Comparison of ENCODE assay signal across 8 mouse cellular contexts in genomic region chr19:6067724-6068415, GRCm38 (mm10). TPM values are rescaled to one million over a fixed set of nuclear protein-coding genes. Genes with fewer than 3 reads are reported as not detected.
DNase-seq lines count a peak whose midpoint lies in the region; ATAC-seq and TF ChIP-seq lines count a peak whose summit lies in the region.

TSS of gene Tm7sf2 (minus strand) at chr19:6068373.

- ATAC-seq in forebrain, embryonic 15.5 days (replicated peaks), result peak; percentile 91
- ATAC-seq in neural tube, embryonic 15.5 days (ENCODE audit: low FRiP score), result peak; percentile 90

- H3K27ac ChIP-seq in ES-E14 (ENCODE audit: insufficient read depth, low read depth, low read length, poor library complexity, severe bottlenecking), result peak within 1 kb of the TSS; percentile 28; the same call in 1 of the 2 replicates
- H3K27ac ChIP-seq in forebrain, embryonic 15.5 days (replicated peaks), result peak within 1 kb of the TSS; percentile 89
- peak within 1 kb of the TSS; percentile 93 for H3K27ac ChIP-seq in neural tube, embryonic 15.5 days (replicated peaks)

- peak; percentile 89 for DNase-seq in ES-E14 (ENCODE audit: low read depth, low spot score)
- peak; percentile 78 for DNase-seq in cerebellum, adult 11 months
- peak; percentile 89 to 90 for DNase-seq in heart, postnatal 14 days
- DNase-seq in layer of hippocampus, adult 11-12 months (ENCODE audit: low spot score), result peak; percentile 87
- DNase-seq in lung, adult 18-20 months, result peak; percentile 93 to 95
- peak; percentile 82 to 84 for DNase-seq in thymus, adult 18-20 months

- H3K4me2 ChIP-seq in forebrain, embryonic 15.5 days (replicated peaks), result peak within 1 kb of the TSS; percentile 97
- H3K4me2 ChIP-seq in neural tube, embryonic 15.5 days, result peak within 1 kb of the TSS; percentile 97

- H3K27me3 ChIP-seq in forebrain, embryonic 15.5 days, result no peaks in the 10 kb centered on the region
- no peaks in the 10 kb centered on the region for H3K27me3 ChIP-seq in neural tube, embryonic 15.5 days (replicated peaks)

- in situ Hi-C loops in ES-E14 (cut with MboI; ENCODE audit: low sequenced_read_pairs in 2 of 2, unreplicated experiment in 2 of 2), result no loop called here

- H3K9me3 ChIP-seq in ES-E14 (ENCODE audit: control insufficient read depth, insufficient read depth, low read depth, low read length), result no peaks in the 10 kb centered on the region
- H3K9me3 ChIP-seq in forebrain, embryonic 15.5 days, result no peaks in the 10 kb centered on the region
- no peaks in the 10 kb centered on the region for H3K9me3 ChIP-seq in neural tube, embryonic 15.5 days (replicated peaks)

- peaks cover 0 to 11% of the 10 kb centered on the region in 2 experiments; a peak in 1 of 4 replicates for H3K4me1 ChIP-seq in ES-E14 (ENCODE audit: control insufficient read depth in 2 of 2, insufficient read depth in 2 of 2, low read length in 2 of 2, poor library complexity in 1 of 2)
- H3K4me1 ChIP-seq in forebrain, embryonic 15.5 days, result peaks cover 30% of the 10 kb centered on the region
- H3K4me1 ChIP-seq in neural tube, embryonic 15.5 days, result peaks cover 44% of the 10 kb centered on the region

- WGBS in forebrain, embryonic 15.5 days, result 8% methylated on average over 33 of the region's 33 CpGs
- WGBS in neural tube, embryonic 15.5 days, result 6% methylated on average over 33 of the region's 33 CpGs

- intact Hi-C loops in heart, postnatal 14 days (cut with DNase I), result loop anchor here (10.0 kb wide), 1 partner anchor 267 kb away; the partner anchor contains the start of gene Men1

- H3K36me3 ChIP-seq in ES-E14 (ENCODE audit: control insufficient read depth, insufficient read depth, low read length, poor library complexity, severe bottlenecking), result peaks cover 3% of the 10 kb centered on the region; the same call in 1 of the 2 replicates
- peaks cover 29% of the 10 kb centered on the region for H3K36me3 ChIP-seq in forebrain, embryonic 15.5 days
- H3K36me3 ChIP-seq in neural tube, embryonic 15.5 days, result peaks cover 26% of the 10 kb centered on the region

- H3K9ac ChIP-seq in ES-E14 (ENCODE audit: insufficient read depth, low read depth, low read length, poor library complexity, severe bottlenecking), result peak within 1 kb of the TSS; percentile 73
- H3K9ac ChIP-seq in forebrain, embryonic 15.5 days (replicated peaks), result peak within 1 kb of the TSS; percentile 86
- H3K9ac ChIP-seq in neural tube, embryonic 15.5 days (replicated peaks), result peak within 1 kb of the TSS; percentile 91

- peak within 1 kb of the TSS; percentile 71 to 95 for H3K4me3 ChIP-seq in ES-E14 (ENCODE audit: insufficient read depth in 1 of 2, low read depth in 1 of 2, low read length in 2 of 2, poor library complexity in 1 of 2, severe bottlenecking in 1 of 2)
- H3K4me3 ChIP-seq in forebrain, embryonic 15.5 days, result peak within 1 kb of the TSS; percentile 65
- H3K4me3 ChIP-seq in neural tube, embryonic 15.5 days (replicated peaks), result peak within 1 kb of the TSS; percentile 62

TF ChIP-seq in ES-E14, 5 proteins besides CTCF, POLR2A, EP300 and RAD21:
- TF ChIP-seq MAFK (IDR thresholded peaks at IDR 0.05; ENCODE audit: insufficient read depth, low read depth, low read length), result no peak
- no peak for TF ChIP-seq HCFC1 (IDR thresholded peaks at IDR 0.05; ENCODE audit: borderline replicate concordance, insufficient read depth, low read length)
- no peak for TF ChIP-seq ZNF384 (IDR thresholded peaks at IDR 0.05; ENCODE audit: low read depth, low read length)
- no peak for TF ChIP-seq ZC3H11A (IDR thresholded peaks at IDR 0.05; ENCODE audit: borderline replicate concordance, low read depth, low read length)

RNA-seq across cellular contexts. Expression of gene Tm7sf2, which starts in this region (rescaled TPM):
- total RNA-seq in ES-E14 (2012; rRNA removed), result 14.0 and 23.2 TPM in 2 replicates
- polyA plus RNA-seq in forebrain, embryonic 15.5 days (2015; fragmentation: Nextera tagmentation; extraction: Ambion mirVana), result 34.9 and 36.3 TPM in 2 replicates
- total RNA-seq in heart, postnatal 14 days (2021), result 1 to 10 TPM; 2.9 to 5.5 TPM
- polyA plus RNA-seq in neural tube, embryonic 15.5 days (2015; fragmentation: Nextera tagmentation; extraction: Ambion mirVana), result 51.2 and 61.6 TPM in 2 replicates

Comparison
In these comparisons a context has a peak if more than half of its experiments do, and no peak if none do; other contexts are left out.
1. Peak in every context shown above with its lines: DNase-seq, ATAC-seq, H3K4me3 ChIP-seq and H3K27ac ChIP-seq.
2. H3K27ac ChIP-seq: peak in every context shown above with its lines; median percentile 93 in neural tube, embryonic 15.5 days; 89 in forebrain, embryonic 15.5 days; 28 in ES-E14.